9 mouse cellular contexts compared by ENCODE assay signal in the genomic region with DNA sequence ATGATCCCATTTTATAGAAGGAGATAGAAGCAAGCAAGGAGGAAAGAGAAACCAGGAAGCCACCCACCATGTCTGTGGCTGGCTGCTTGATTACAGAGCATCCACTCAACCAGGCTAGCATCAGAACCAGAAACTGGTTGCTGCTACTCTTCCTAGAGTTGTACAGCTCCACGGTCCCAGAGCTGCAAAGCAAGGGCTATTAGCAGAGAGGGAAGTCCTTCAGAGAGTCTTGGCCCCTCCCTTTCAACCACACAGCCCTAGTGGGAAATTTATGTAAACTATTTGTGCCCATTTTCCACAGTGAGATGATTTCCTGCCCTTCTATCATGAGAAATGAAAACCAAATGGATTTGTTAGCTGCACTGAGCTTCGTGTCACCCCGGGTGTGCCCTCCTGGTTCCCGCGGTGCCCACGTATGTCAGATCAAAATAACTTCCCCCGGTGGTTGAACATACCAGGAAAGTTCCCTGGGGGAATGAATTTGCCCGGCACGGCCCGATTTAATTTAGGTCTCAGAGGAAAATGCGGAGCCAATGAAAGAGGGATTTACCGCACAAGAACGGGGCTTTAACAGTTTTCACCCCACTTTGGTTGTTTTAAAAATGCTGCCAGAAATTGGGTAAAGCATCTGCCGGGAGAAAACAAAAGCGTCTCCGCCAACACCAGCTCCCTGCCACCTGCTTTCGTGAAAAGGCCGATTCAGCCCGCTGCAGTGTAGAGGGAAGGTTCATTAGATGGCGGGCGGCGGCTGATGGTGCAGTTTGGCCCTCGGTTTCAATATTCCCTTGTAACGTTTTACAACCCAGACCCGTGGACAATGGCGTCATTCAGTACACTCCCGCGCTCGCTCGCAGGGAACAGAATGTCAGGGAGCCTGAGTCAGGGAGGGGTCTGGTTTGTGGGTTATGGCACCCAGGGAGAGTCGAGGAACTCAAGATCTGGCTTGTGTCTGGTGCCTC. TPM values are rescaled to one million over a fixed set of nuclear protein-coding genes. Genes with fewer than 3 reads are reported as not detected.
DNase-seq lines count a peak whose midpoint lies in the region; ATAC-seq lines count a peak whose summit lies in the region.
"Had no signal": no experiment of that assay in that cellular context is flagged by ENCODE, and none has a peak within 500 bp of the region (broad histone marks: within the 10 kb centered on the region; RNA-seq: fewer than 3 reads in every experiment).

No protein-coding gene starts in this region.

- 8% methylated on average over 31 of the region's 31 CpGs for WGBS in embryonic facial prominence, embryonic 13.5 days
- WGBS in neural tube, embryonic 11.5 days, result 16% methylated on average over 31 of the region's 31 CpGs

- peak overlapping the region; percentile 26 for H3K4me3 ChIP-seq in embryonic facial prominence, embryonic 13.5 days
- peak overlapping the region; percentile 22 for H3K4me3 ChIP-seq in neural tube, embryonic 11.5 days (ENCODE audit: low read depth, low read length)
- H3K4me3 ChIP-seq: liver, embryonic 15.5 days had no signal

- no peak overlapping the region; the same call in none of the 2 replicates for H3K27ac ChIP-seq in embryonic facial prominence, embryonic 13.5 days
- H3K27ac ChIP-seq in neural tube, embryonic 11.5 days (ENCODE audit: low read depth, low read length), result no peak overlapping the region
- H3K27ac ChIP-seq: liver, embryonic 15.5 days had no signal

- 0 out of 2 replicates have a peak, but pooled peaks have one; percentile 52 for ATAC-seq in embryonic facial prominence, embryonic 13.5 days (ENCODE audit: insufficient number of reproducible peaks, insufficient read depth, low FRiP score, low TSS enrichment, low read depth)
- peak; percentile 50; the same call in 1 of the 2 replicates for ATAC-seq in neural tube, embryonic 11.5 days (ENCODE audit: insufficient read depth, low FRiP score, low TSS enrichment)
- no peak for ATAC-seq in CD4-positive, CD25-positive, alpha-beta regulatory T cell, adult 4 months

- peak; percentile 3 to 15 for DNase-seq in left cerebral cortex, adult 18-20 months (ENCODE audit: low spot score in 2 of 2)
- DNase-seq in left cerebral cortex, adult 11 months (ENCODE audit: low spot score), result no peak
- peak; percentile 13 to 34 for DNase-seq in layer of hippocampus, adult 8-10 months (ENCODE audit: low spot score in 2 of 2)
- DNase-seq in neural tube, embryonic 11.5 days (ENCODE audit: low spot score), result peak; percentile 50
- DNase-seq in adrenal gland, adult (ENCODE audit: inconsistent age in 2 of 2, low spot score in 1 of 2), result no peak
- no peak for DNase-seq in B cell, adult 2 months

- H3K27me3 ChIP-seq in embryonic facial prominence, embryonic 13.5 days, result peaks cover 38% of the 10 kb centered on the region
- H3K27me3 ChIP-seq in neural tube, embryonic 11.5 days (ENCODE audit: control insufficient read depth, insufficient read depth, low read length), result peaks cover 8% of the 10 kb centered on the region

- H3K4me2 ChIP-seq in embryonic facial prominence, embryonic 13.5 days, result peak overlapping the region; percentile 57
- H3K4me2 ChIP-seq in neural tube, embryonic 11.5 days (ENCODE audit: low read depth), result peak overlapping the region; percentile 46
- H3K4me2 ChIP-seq: liver, embryonic 15.5 days had no signal

- no peaks in the 10 kb centered on the region for H3K9me3 ChIP-seq in embryonic facial prominence, embryonic 13.5 days
- no peaks in the 10 kb centered on the region for H3K9me3 ChIP-seq in neural tube, embryonic 11.5 days (ENCODE audit: control insufficient read depth, low read length)
- H3K9me3 ChIP-seq: liver, embryonic 15.5 days had no signal

- H3K9ac ChIP-seq in embryonic facial prominence, embryonic 13.5 days, result 0 out of 2 replicates have a peak overlapping the region, but pooled peaks have one; percentile 40
- peak overlapping the region; percentile 57 for H3K9ac ChIP-seq in neural tube, embryonic 11.5 days (ENCODE audit: low read length)
- H3K9ac ChIP-seq: liver, embryonic 15.5 days had no signal

- peaks cover 14% of the 10 kb centered on the region for H3K4me1 ChIP-seq in embryonic facial prominence, embryonic 13.5 days
- H3K4me1 ChIP-seq in neural tube, embryonic 11.5 days (ENCODE audit: control insufficient read depth, insufficient read depth, low read length), result no peaks in the 10 kb centered on the region
- H3K4me1 ChIP-seq: liver, embryonic 15.5 days had no signal

- no peaks in the 10 kb centered on the region for H3K36me3 ChIP-seq in embryonic facial prominence, embryonic 13.5 days
- no peaks in the 10 kb centered on the region for H3K36me3 ChIP-seq in neural tube, embryonic 11.5 days (ENCODE audit: control insufficient read depth, insufficient read depth, low read length)
- H3K36me3 ChIP-seq: liver, embryonic 15.5 days had no signal

RNA-seq across cellular contexts. Expression of a gene that starts 34.1 kb away (rescaled TPM):
- not detected for total RNA-seq in left cerebral cortex, adult 18-20 months (2021)
- 0.48 and 1.4 TPM in 2 replicates for polyA plus RNA-seq in embryonic facial prominence, embryonic 13.5 days (2015; fragmentation: Nextera tagmentation; extraction: Ambion mirVana)
- total RNA-seq in layer of hippocampus, adult 8-10 months (2022), result not detected
- 0.15 and 0.45 TPM in 2 replicates for polyA plus RNA-seq in neural tube, embryonic 11.5 days (2014; fragmentation: Nextera tagmentation; extraction: Ambion mirVana)
- not detected for polyA plus RNA-seq in CD4-positive, CD25-positive, alpha-beta regulatory T cell, adult 4 months (2017; shearing (Covaris generic))

Comparison
In these comparisons a context has a peak if more than half of its experiments do, and no peak if none do; other contexts are left out.
1. DNase-seq: peak in left cerebral cortex, adult 18-20 months (2 of 2), layer of hippocampus, adult 8-10 months (2 of 2) and neural tube, embryonic 11.5 days (single experiment); none in left cerebral cortex, adult 11 months (single experiment), adrenal gland, adult (0 of 2) and B cell, adult 2 months (0 of 2).